Mouse (Mus musculus) liver, embryonic 16.5 days (tissue): ENCODE results near the gene Gm10719. TPM values are rescaled to one million over a fixed set of nuclear protein-coding genes. Genes with fewer than 3 reads are reported as not detected.
"Not testable (repeated sequence)": the region's sequence is repeated elsewhere in the genome, so short reads cannot be mapped to it uniquely, and the experiment has no call there.

Experiments
- ATAC-seq: fragments of 200-750 bp; cut with Nextera tagmentation; 2 replicates; pipeline ENCODE4 v1.8.0; 2017; ENCODE audit warnings: low read depth, mild to moderate bottlenecking, moderate number of reproducible peaks, moderate library complexity
- H3K27ac ChIP-seq: fragments of 300-500 bp; sonication (generic); 2 replicates; pipeline ENCODE4 v1.5.1; 2014; ENCODE audit warnings: mild to moderate bottlenecking, low read length
- H3K27me3 ChIP-seq: fragments of 300-500 bp; sonication (generic); 2 replicates; pipeline ENCODE4 v1.6.1; 2014; ENCODE audit warnings: low read depth, low read length, mixed read lengths; ENCODE audit not compliant: control insufficient read depth, insufficient read depth
- H3K36me3 ChIP-seq: fragments of 300-500 bp; sonication (generic); 2 replicates; pipeline ENCODE4 v1.6.1; 2014; ENCODE audit warnings: mild to moderate bottlenecking; ENCODE audit not compliant: control insufficient read depth, insufficient read depth
- H3K4me1 ChIP-seq: fragments of 300-500 bp; sonication (generic); 2 replicates; pipeline ENCODE4 v1.6.1; 2014; ENCODE audit warnings: low read depth, low read length, mixed read lengths; ENCODE audit not compliant: control insufficient read depth
- H3K4me2 ChIP-seq: fragments of 300-500 bp; sonication (generic); 2 replicates; pipeline ENCODE4 v1.6.1; 2014; ENCODE audit warnings: low read depth, low read length, mixed read lengths
- H3K4me3 ChIP-seq: fragments of 300-500 bp; sonication (generic); 2 replicates; pipeline ENCODE4 v1.5.1; 2014; ENCODE audit warnings: low read depth, mild to moderate bottlenecking, low read length
- H3K9ac ChIP-seq: fragments of 300-500 bp; sonication (generic); 2 replicates; pipeline ENCODE4 v1.6.1; 2014; ENCODE audit warnings: low read depth, low read length
- H3K9me3 ChIP-seq: fragments of 300-500 bp; sonication (generic); replicated peaks from 2 replicates; pipeline ENCODE4 v1.6.1; 2016; ENCODE audit warnings: low read length; ENCODE audit not compliant: control insufficient read depth
- WGBS: fragments of 180-500 bp; shearing (Covaris S2); extraction: QIAGEN DNeasy Blood & Tissue Kit; methylation state at CpG from one replicate; pipeline ENCODE4 v1.1.7; 2014; ENCODE audit not compliant: insufficient replicate concordance; 5-methylcytosine and 5-hydroxymethylcytosine counted together
- polyA plus RNA-seq: library from polyadenylated mRNA; unstranded; fragments of >200 nt; fragmentation: Nextera tagmentation; extraction: Ambion mirVana; gene quantifications from 2 replicates; pipeline ENCODE4 v1.2.1, GENCODE M21; 2015

The Gm10719 gene
- polyA plus RNA-seq, 1 experiment from 2014 or later = not detected

DNA sequence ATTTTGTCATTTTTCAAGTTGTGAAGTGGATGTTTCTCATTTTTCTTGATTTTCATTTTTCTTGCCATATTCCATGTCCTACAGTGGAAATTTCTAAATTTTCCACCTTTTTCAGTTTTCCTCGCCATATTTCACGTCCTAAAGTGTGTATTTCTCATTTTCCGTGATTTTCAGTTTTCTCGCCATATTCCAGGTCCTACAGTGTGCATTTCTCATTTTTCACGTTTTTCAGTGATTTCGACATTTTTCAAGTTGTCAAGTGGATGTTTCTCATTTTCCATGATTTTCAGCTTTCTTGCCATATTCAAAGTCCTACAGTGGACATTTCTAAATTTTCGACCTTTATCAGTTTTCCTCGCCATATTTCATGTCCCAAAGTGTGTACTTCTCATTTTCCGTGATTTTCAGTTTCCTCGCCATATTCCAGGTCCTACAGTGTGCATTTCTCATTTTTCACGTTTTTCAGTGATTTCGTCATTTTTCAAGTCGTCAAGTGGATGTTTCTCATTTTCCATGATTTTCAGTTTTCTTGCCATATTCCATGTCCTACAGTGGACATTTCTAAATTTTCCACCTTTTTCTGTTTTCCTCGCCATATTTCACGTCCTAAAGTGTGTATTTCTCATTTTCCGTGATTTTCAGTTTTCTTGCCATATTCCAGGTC, 6.9 kb downstream of the Gm10719 start:
- H3K9me3 ChIP-seq, H3K4me2 ChIP-seq, H3K27me3 ChIP-seq, H3K9ac ChIP-seq, H3K4me1 ChIP-seq, H3K27ac ChIP-seq, ATAC-seq, H3K4me3 ChIP-seq, H3K36me3 ChIP-seq: not testable (repeated sequence)
- WGBS = 48% methylated on average over 14 of the region's 16 CpGs

DNA sequence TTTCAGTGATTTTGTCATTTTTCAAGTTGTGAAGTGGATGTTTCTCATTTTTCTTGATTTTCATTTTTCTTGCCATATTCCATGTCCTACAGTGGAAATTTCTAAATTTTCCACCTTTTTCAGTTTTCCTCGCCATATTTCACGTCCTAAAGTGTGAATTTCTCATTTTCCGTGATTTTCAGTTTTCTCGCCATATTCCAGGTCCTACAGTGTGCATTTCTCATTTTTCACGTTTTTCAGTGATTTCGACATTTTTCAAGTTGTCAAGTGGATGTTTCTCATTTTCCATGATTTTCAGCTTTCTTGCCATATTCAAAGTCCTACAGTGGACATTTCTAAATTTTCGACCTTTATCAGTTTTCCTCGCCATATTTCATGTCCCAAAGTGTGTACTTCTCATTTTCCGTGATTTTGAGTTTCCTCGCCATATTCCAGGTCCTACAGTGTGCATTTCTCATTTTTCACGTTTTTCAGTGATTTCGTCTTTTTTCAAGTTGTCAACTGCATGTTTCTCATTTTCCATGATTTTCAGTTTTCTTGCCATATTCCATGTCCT, 7.8 kb downstream of the Gm10719 start, which contains the start of gene Gm10717:
TSS of gene Gm10717 (plus strand) at position 506 of the 556 bp plus-strand sequence.
- H3K27ac ChIP-seq, H3K9me3 ChIP-seq, ATAC-seq, H3K4me2 ChIP-seq, H3K4me3 ChIP-seq, H3K9ac ChIP-seq, H3K27me3 ChIP-seq, H3K4me1 ChIP-seq, H3K36me3 ChIP-seq: not testable (repeated sequence)
- WGBS = 63% methylated on average over 12 of the region's 12 CpGs

DNA sequence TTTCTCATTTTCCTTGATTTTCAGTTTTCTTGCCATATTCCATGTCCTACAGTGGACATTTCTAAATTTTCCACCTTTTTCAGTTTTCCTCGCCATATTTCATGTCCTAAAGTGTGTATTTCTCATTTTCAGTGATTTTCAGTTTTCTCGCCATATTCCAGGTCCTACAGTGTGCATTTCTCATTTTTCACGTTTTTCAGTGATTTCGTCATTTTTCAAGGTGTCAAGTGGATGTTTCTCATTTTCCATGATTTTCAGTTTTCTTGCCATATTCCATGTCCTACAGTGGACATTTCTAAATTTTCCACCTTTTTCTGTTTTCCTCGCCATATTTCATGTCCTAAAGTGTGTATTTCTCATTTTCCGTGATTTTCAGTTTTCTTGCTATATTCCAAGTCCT, 8.4 kb downstream of the Gm10719 start:
- not testable (repeated sequence) for ATAC-seq, H3K36me3 ChIP-seq
- 49% methylated on average over 4 of the region's 6 CpGs for WGBS

DNA sequence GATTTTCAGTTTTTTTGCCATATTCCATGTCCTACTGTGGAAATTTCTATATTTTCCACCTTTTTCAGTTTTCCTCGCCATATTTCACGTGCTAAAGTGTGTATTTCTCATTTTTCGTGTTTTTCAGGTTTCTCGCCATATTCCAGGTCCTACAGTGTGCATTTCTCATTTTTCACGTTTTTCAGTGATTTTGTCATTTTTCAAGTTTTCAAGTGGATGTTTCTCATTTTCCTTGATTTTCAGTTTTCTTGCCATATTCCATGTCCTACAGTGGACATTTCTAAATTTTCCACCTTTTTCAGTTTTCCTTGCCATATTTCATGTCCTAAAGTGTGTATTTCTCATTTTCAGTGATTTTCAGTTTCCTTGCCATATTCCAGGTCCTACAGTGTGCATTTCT, 8.9 kb downstream of the Gm10719 start:
- not testable (repeated sequence) for H3K9me3 ChIP-seq, H3K27me3 ChIP-seq, H3K9ac ChIP-seq, H3K4me1 ChIP-seq, H3K4me3 ChIP-seq, H3K4me2 ChIP-seq, H3K27ac ChIP-seq, H3K36me3 ChIP-seq, ATAC-seq
- 56% methylated on average over 5 of the region's 5 CpGs for WGBS

More for the DNA sequence above, 8.4 kb downstream of the Gm10719 start:
- not testable (repeated sequence) for H3K27ac ChIP-seq, H3K4me3 ChIP-seq, H3K4me2 ChIP-seq, H3K9ac ChIP-seq, H3K9me3 ChIP-seq, H3K4me1 ChIP-seq, H3K27me3 ChIP-seq

DNA sequence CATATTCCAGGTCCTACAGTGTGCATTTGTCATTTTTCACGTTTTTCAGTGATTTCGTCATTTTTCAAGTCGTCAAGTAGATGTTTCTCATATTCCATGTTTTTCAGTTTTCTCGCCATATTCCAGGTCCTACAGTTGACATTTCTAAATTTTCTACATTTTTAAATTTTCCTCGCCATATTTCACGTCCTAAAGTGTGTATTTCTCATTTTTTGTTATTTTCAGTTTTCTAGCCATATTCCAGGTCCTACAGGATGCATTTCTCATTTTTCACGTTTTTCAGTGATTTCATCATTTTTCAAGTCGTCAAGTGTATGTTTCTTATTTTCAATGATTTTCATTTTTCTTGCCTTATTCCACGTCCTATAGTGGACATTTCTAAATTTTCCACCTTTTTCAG, 9.5 kb downstream of the Gm10719 start:
- not testable (repeated sequence) for H3K9me3 ChIP-seq, H3K27ac ChIP-seq, H3K36me3 ChIP-seq, H3K27me3 ChIP-seq, H3K4me1 ChIP-seq, ATAC-seq, H3K4me2 ChIP-seq, H3K9ac ChIP-seq, H3K4me3 ChIP-seq
- WGBS = 57% methylated on average over 9 of the region's 9 CpGs

DNA sequence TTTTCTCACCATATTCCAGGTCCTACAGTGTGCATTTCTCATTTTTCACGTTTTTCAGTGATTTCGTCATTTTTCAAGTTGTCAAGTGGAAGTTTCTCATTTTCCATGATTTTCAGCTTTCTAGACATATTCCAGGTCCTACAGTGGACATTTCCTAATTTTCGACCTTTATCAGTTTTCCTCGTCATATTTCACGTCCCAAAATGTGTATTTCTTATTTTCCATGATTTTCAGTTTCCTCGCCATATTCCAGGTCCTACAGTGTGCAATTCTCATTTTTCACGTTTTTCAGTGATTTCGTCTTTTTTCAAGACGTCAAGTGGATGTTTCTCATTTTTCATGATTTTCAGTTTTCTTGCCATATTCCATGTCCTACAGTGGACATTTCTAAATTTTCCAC, 10.0 kb downstream of the Gm10719 start:
- not testable (repeated sequence) for H3K4me3 ChIP-seq, H3K36me3 ChIP-seq, H3K4me2 ChIP-seq, H3K27ac ChIP-seq, ATAC-seq, H3K9ac ChIP-seq, H3K27me3 ChIP-seq, H3K4me1 ChIP-seq, H3K9me3 ChIP-seq
- 54% methylated on average over 9 of the region's 9 CpGs for WGBS

DNA sequence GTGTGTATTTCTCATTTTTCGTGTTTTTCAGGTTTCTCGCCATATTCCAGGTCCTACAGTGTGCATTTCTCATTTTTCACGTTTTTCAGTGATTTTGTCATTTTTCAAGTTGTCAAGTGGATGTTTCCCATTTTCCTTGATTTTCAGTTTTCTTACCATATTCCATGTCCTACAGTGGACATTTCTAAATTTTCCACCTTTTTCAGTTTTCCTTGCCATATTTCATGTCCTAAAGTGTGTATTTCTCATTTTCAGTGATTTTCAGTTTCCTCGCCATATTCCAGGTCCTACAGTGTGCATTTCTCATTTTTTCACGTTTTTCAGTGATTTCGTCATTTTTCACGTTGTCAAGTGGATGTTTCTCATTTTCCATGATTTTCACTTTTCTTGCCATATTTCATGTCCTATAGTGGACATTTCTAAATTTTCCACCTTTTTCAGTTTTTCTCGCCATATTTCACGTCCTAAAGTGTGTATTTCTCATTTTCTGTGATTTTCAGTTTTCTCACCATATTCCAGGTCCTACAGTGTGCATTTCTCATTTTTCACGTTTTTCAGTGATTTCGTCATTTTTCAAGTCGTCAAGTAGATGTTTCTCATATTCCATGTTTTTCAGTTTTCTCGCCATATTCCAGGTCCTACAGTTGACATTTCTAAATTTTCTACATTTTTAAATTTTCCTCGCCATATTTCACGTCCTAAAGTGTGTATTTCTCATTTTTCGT, 12.2 kb downstream of the Gm10719 start:
- not testable (repeated sequence) for H3K9ac ChIP-seq, H3K27me3 ChIP-seq, H3K36me3 ChIP-seq, H3K4me3 ChIP-seq, H3K4me2 ChIP-seq, ATAC-seq, H3K27ac ChIP-seq, H3K9me3 ChIP-seq, H3K4me1 ChIP-seq
- 53% methylated on average over 12 of the region's 16 CpGs for WGBS

DNA sequence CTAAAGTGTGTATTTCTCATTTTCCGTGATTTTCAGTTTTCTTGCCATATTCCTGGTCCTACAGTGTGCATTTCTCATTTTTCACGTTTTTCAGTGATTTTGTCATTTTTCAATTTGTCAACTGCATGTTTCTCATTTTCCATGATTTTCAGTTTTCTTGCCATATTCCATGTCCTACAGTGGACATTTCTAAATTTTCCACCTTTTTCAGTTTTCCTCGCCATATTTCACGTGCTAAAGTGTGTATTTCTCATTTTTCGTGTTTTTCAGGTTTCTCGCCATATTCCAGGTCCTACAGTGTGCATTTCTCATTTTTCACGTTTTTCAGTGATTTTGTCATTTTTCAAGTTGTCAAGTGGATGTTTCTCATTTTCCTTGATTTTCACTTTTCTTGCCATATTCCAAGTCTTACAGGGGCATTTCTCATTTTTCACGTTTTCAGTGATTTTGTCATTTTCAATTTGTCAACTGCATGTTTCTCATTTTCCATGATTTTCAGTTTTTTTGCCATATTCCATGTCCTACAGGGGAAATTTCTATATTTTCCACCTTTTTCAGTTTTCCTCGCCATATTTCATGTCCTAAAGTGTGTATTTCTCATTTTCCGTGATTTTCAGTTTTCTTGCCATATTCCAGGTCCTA, 13.6 kb downstream of the Gm10719 start:
- not testable (repeated sequence) for H3K4me3 ChIP-seq, ATAC-seq, H3K36me3 ChIP-seq, H3K4me2 ChIP-seq, H3K9ac ChIP-seq, H3K27ac ChIP-seq, H3K4me1 ChIP-seq, H3K9me3 ChIP-seq, H3K27me3 ChIP-seq
- 48% methylated on average over 2 of the region's 10 CpGs for WGBS

DNA sequence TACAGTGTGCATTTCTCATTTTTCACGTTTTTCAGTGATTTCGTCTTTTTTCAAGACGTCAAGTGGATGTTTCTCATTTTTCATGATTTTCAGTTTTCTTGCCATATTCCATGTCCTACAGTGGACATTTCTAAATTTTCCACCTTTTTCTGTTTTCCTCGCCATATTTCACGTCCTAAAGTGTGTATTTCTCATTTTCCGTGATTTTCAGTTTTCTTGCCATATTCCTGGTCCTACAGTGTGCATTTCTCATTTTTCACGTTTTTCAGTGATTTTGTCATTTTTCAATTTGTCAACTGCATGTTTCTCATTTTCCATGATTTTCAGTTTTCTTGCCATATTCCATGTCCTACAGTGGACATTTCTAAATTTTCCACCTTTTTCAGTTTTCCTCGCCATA, 17.1 kb downstream of the Gm10719 start, which contains the start of gene Gm17535:
TSS of gene Gm17535 (plus strand) at position 301 of the 400 bp plus-strand sequence.
- not testable (repeated sequence) for H3K27me3 ChIP-seq, H3K27ac ChIP-seq, H3K9me3 ChIP-seq, H3K9ac ChIP-seq, H3K36me3 ChIP-seq, ATAC-seq, H3K4me2 ChIP-seq, H3K4me1 ChIP-seq, H3K4me3 ChIP-seq
- WGBS = no CpG with 5 or more reads among the region's 8 CpGs
